Mouse (Mus musculus) myocyte (in vitro differentiated cells): ENCODE data around the gene P2ry2. TPM values are rescaled to one million over a fixed set of nuclear protein-coding genes. Genes with fewer than 3 reads are reported as not detected.

Source experiments
- H3K27me3 ChIP-seq: one replicate; pipeline ENCODE4 v1.6.1; 2011; ENCODE audit not compliant: control insufficient read depth, insufficient read depth, insufficient read length
- H3K36me3 ChIP-seq: one replicate; pipeline ENCODE4 v1.6.1; 2011; ENCODE audit not compliant: control insufficient read depth, insufficient read depth
- H3K4me2 ChIP-seq: one replicate; pipeline ENCODE4 v1.6.1; 2011; ENCODE audit warnings: low read depth, control low read depth
- H3K4me3 ChIP-seq: one replicate; pipeline ENCODE4 v1.5.1; 2011; ENCODE audit warnings: mild to moderate bottlenecking, control low read depth, moderate library complexity
- H3K79me2 ChIP-seq: one replicate; pipeline ENCODE4 v1.6.1; 2011; ENCODE audit not compliant: control insufficient read depth, insufficient read depth
- H3ac ChIP-seq: one replicate; pipeline ENCODE4 v1.6.1; 2011; ENCODE audit not compliant: control insufficient read depth, insufficient read length
- CEBPB ChIP-seq: IDR thresholded peaks from 2 replicates; pipeline ENCODE4 v1.6.1; 2011; ENCODE audit warnings: mild to moderate bottlenecking, moderate library complexity; ENCODE audit not compliant: poor library complexity, insufficient read depth, severe bottlenecking
- E2F4 ChIP-seq: IDR thresholded peaks from one replicate; pipeline ENCODE4 v1.6.1; 2011; ENCODE audit warnings: mild to moderate bottlenecking, control low read depth, moderate library complexity; ENCODE audit not compliant: insufficient read depth
- MAX ChIP-seq: IDR thresholded peaks from one replicate; pipeline ENCODE4 v1.6.1; 2011; ENCODE audit warnings: low read depth, mild to moderate bottlenecking, control low read depth
- MYOD1 ChIP-seq, 3 experiments: IDR thresholded peaks; one replicate each; pipeline ENCODE4 v1.6.1; 2011; ENCODE audit warnings: control low read depth in 2 of 3, low read depth in 2 of 3, mild to moderate bottlenecking in 2 of 3, moderate library complexity in 1 of 3; ENCODE audit not compliant: insufficient read length in 2 of 3, control insufficient read depth in 1 of 3
- MYOG ChIP-seq, 3 experiments: IDR thresholded peaks; one replicate each; pipeline ENCODE4 v1.6.1; 2011; ENCODE audit warnings: control low read depth in 2 of 3, low read depth in 2 of 3, mild to moderate bottlenecking in 2 of 3; ENCODE audit not compliant: insufficient read length in 2 of 3, control insufficient read depth in 1 of 3, insufficient read depth in 1 of 3
- POLR2A ChIP-seq: IDR thresholded peaks from one replicate; pipeline ENCODE4 v1.6.1; 2011; ENCODE audit warnings: low read depth, mild to moderate bottlenecking, control low read depth, moderate library complexity; ENCODE audit not compliant: insufficient read length
- POLR2AphosphoS2 ChIP-seq: IDR thresholded peaks from one replicate; pipeline ENCODE4 v1.6.1; 2011; ENCODE audit warnings: low read depth, control low read depth; ENCODE audit not compliant: insufficient read length
- REST ChIP-seq: IDR thresholded peaks from one replicate; pipeline ENCODE4 v1.6.1; 2011; ENCODE audit warnings: mild to moderate bottlenecking, control low read depth, moderate library complexity; ENCODE audit not compliant: insufficient read depth, insufficient read length
- SRF ChIP-seq: IDR thresholded peaks from one replicate; pipeline ENCODE4 v1.6.1; 2011; ENCODE audit warnings: low read depth; ENCODE audit not compliant: control insufficient read depth, insufficient read length
- TCF12 ChIP-seq: IDR thresholded peaks from one replicate; pipeline ENCODE4 v1.6.1; 2011; ENCODE audit warnings: mild to moderate bottlenecking, control low read depth; ENCODE audit not compliant: poor library complexity, insufficient read depth, severe bottlenecking
- TCF3 ChIP-seq: IDR thresholded peaks from one replicate; pipeline ENCODE4 v1.6.1; 2011; ENCODE audit warnings: low read depth, control low read depth; ENCODE audit not compliant: insufficient read length
- USF1 ChIP-seq: IDR thresholded peaks from one replicate; pipeline ENCODE4 v1.6.1; 2011; ENCODE audit warnings: low read depth, mild to moderate bottlenecking, control low read depth, moderate library complexity
- polyA plus RNA-seq: library from polyadenylated mRNA; unstranded; fragments of >200 nt; fragmentation: generic; extraction: Trizol; gene quantifications from one replicate; pipeline ENCODE4 v1.2.1, GENCODE M21; 2012; ENCODE audit warnings: missing spikeins

P2ry2 gene
- polyA plus RNA-seq, 1 experiment, result 20.8 TPM

DNA sequence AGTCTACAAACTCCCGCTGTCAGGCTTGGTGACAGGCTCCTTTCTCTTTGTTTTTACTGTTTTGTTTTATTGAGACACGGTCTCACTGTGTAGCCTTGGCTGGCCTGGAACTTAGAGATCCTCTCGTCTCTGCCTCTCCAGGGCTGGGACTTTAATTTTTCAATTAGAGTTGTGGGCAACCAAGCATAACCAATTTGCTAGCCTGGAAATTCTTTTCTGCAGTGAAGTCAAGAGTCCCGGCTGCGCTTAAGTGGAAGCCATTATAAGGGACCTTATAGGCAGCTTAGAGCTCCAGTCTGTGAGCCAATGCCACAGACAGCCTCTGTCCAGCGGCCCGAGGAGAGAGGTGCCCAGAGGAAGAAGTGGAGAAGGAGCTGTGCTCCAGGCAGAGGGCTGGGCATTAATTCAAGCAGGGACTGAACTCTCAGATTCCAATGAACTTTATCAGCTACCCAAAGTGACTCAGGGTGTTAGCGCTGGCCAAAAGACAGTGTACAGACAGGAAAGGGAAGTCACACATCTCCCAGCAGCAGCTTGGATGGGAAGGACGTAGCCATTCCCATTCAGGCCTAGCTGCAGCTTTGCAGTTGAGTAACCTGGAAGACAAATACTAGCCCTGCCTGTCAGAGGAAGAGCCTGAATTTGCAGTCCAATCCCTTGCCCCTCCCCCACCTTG, 21.9 kb downstream of the P2ry2 start:
- TF ChIP-seq TCF12 (no peak), CEBPB (no peak), REST (no peak), MYOD1 (IDR thresholded peaks at IDR 0.05; ENCODE audit: control insufficient read depth in 1 of 3, insufficient read length in 2 of 3, low read depth in 2 of 3) (no peak), MAX (no peak), POLR2A (no peak), POLR2AphosphoS2 (no peak), SRF (no peak), MYOG (IDR thresholded peaks at IDR 0.05; ENCODE audit: control insufficient read depth in 1 of 3, insufficient read depth in 1 of 3, insufficient read length in 2 of 3, low read depth in 2 of 3) (no peak), TCF3 (no peak), USF1 (no peak), E2F4 (no peak)
- no peak overlapping the region for H3K4me3 ChIP-seq
- H3K27me3 ChIP-seq, result no peaks in the 10 kb centered on the region
- no peaks in the 10 kb centered on the region for H3K79me2 ChIP-seq
- H3ac ChIP-seq, result no peak overlapping the region
- no peak overlapping the region for H3K4me2 ChIP-seq
- H3K36me3 ChIP-seq, result peaks cover 4% of the 10 kb centered on the region

DNA sequence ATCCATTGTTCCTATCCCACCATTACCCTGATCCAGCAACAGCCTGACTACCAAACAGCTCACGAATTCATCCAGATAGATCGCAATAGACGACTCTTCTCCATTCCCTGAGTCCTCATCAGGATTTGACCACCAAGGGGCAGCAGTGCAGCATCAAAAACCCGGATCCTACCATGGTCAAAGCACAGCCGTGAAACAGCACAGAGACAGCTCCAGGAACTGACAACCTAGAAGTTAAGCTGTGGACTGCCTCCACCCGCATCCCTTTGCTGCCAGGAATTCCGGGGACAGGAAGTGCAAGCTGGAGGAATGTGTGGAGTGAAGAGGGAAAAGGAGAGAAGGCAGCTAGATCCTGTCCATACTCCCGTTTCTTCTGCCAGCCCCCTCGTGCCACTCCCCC, 24.6 kb downstream of the P2ry2 start:
- TF ChIP-seq E2F4 (no peak), TCF3 (no peak), POLR2AphosphoS2 (no peak), MYOD1 (IDR thresholded peaks at IDR 0.05; ENCODE audit: control insufficient read depth in 1 of 3, insufficient read length in 2 of 3, low read depth in 2 of 3) (no peak), CEBPB (no peak), USF1 (no peak), REST (no peak), POLR2A (no peak), MAX (no peak), MYOG (IDR thresholded peaks at IDR 0.05; ENCODE audit: control insufficient read depth in 1 of 3, insufficient read depth in 1 of 3, insufficient read length in 2 of 3, low read depth in 2 of 3) (no peak)
- Histone ChIP-seq H3ac (no peak overlapping the region), H3K79me2 (no peaks in the 10 kb centered on the region), H3K4me2 (no peak overlapping the region), H3K27me3 (no peaks in the 10 kb centered on the region), H3K36me3 (no peaks in the 10 kb centered on the region), H3K4me3 (no peak overlapping the region)

- no peaks in the 10 kb centered on the region for H3K27me3 ChIP-seq
- no peaks in the 10 kb centered on the region for H3K79me2 ChIP-seq
- H3K36me3 ChIP-seq, result no peaks in the 10 kb centered on the region
- H3K4me3 ChIP-seq, result no peak overlapping the region
- peak overlapping the region; percentile 14 for H3K4me2 ChIP-seq
- H3ac ChIP-seq, result no peak overlapping the region
- TF ChIP-seq POLR2AphosphoS2, result no peak
- no peak for TF ChIP-seq MYOD1 (IDR thresholded peaks at IDR 0.05; ENCODE audit: control insufficient read depth in 1 of 3, insufficient read length in 2 of 3, low read depth in 2 of 3)
- no peak for TF ChIP-seq USF1
- TF ChIP-seq E2F4, result no peak
- no peak for TF ChIP-seq TCF3
- no peak for TF ChIP-seq TCF12
- TF ChIP-seq REST, result no peak
- TF ChIP-seq POLR2A, result no peak
- no peak for TF ChIP-seq CEBPB
- TF ChIP-seq MYOG (IDR thresholded peaks at IDR 0.05; ENCODE audit: control insufficient read depth in 1 of 3, insufficient read depth in 1 of 3, insufficient read length in 2 of 3, low read depth in 2 of 3), result no peak
- TF ChIP-seq MAX, result no peak
- TF ChIP-seq SRF, result no peak
Measured at GRCm38 (mm10) chr7:100984452-100985395, 27.9 kb downstream of the P2ry2 start.

DNA sequence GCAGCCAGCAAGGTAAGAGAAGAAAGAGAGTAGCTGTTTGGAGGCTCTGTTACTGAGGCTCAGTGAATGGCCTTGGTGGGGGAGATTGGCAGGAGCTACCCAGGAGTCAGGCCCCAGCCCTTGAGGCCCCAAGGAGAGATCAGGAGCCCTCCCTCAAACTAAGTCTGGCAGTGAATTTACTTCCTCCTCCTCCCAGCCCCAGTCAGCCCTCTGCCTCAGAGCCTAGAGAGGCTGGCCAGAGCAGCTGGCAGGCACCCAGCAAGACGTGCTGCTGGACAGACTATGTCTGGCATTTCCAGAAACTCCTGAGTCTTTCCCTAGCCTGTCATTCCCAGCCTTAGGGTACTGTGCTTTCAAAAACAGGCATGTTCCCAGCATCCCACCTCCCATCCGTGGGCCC, 33.5 kb downstream of the P2ry2 start:
- Histone ChIP-seq H3K36me3 (no peaks in the 10 kb centered on the region), H3K27me3 (no peaks in the 10 kb centered on the region), H3K4me2 (no peak overlapping the region), H3ac (no peak overlapping the region), H3K4me3 (no peak overlapping the region), H3K79me2 (no peaks in the 10 kb centered on the region)
- TF ChIP-seq REST (no peak), E2F4 (no peak), MYOD1 (IDR thresholded peaks at IDR 0.05; ENCODE audit: control insufficient read depth in 1 of 3, insufficient read length in 2 of 3, low read depth in 2 of 3) (no peak), SRF (no peak), TCF12 (no peak), USF1 (no peak), POLR2A (no peak), CEBPB (no peak), MAX (no peak), TCF3 (no peak), MYOG (IDR thresholded peaks at IDR 0.05; ENCODE audit: control insufficient read depth in 1 of 3, insufficient read depth in 1 of 3, insufficient read length in 2 of 3, low read depth in 2 of 3) (no peak), POLR2AphosphoS2 (no peak)
